Mouse (Mus musculus): ENCODE data around the gene Slc9a1. TPM values are rescaled to one million over a fixed set of nuclear protein-coding genes. Genes with fewer than 3 reads are reported as not detected.

Gene Slc9a1
- 15.8 and 30.8 TPM in 2 replicates for total RNA-seq (2014; rRNA removed; ENCODE audit: low replicate concordance)
- polyA plus RNA-seq (2015; fragmentation: Nextera tagmentation; extraction: Ambion mirVana), result 4.0 and 4.4 TPM in 2 replicates

- Histone ChIP-seq H3K27ac (ENCODE audit: low read depth) (peak within 1 kb of the TSS; percentile 88), H3K4me3 (ENCODE audit: low read depth, low read length) (peak within 1 kb of the TSS; percentile 95), H3K4me1 (ENCODE audit: control insufficient read depth, insufficient read depth) (peaks cover 34% of the 10 kb centered on the region), H3K4me2 (ENCODE audit: low read depth, low read length) (peak within 1 kb of the TSS; percentile 90), H3K36me3 (replicated peaks; ENCODE audit: control insufficient read depth, insufficient read depth, low read length) (no peaks in the 10 kb centered on the region; the same call in 1 of the 2 replicates), H3K9me3 (replicated peaks; ENCODE audit: control insufficient read depth, low read length) (no peaks in the 10 kb centered on the region), H3K27me3 (ENCODE audit: control insufficient read depth, insufficient read depth, low read length) (no peaks in the 10 kb centered on the region), H3K9ac (replicated peaks; ENCODE audit: low read depth, low read length) (peak within 1 kb of the TSS; percentile 89)
- ATAC-seq (ENCODE audit: insufficient read depth, low read depth) (peak; percentile 92), DNase-seq (ENCODE audit: low spot score) (peak; percentile 87)
- under 1% methylated on average over 40 of the region's 40 CpGs for WGBS
- TF ChIP-seq CTCF (IDR thresholded peaks at IDR 0.05; ENCODE audit: low read depth) (peak; percentile 88), EP300 (IDR thresholded peaks at IDR 0.05; ENCODE audit: low read depth) (no peak)
Measured at GRCm38 (mm10) chr4:133369553-133370297, at the start of gene Slc9a1. Gene Slc9a1 (plus strand): TSS chr4:133369706.

- DNase-seq (ENCODE audit: low spot score), result no peak
- Histone ChIP-seq H3K4me2 (ENCODE audit: low read depth, low read length) (no peak overlapping the region), H3K4me3 (ENCODE audit: low read depth, low read length) (no peak overlapping the region), H3K9ac (replicated peaks; ENCODE audit: low read depth, low read length) (no peak overlapping the region), H3K27me3 (ENCODE audit: control insufficient read depth, insufficient read depth, low read length) (no peaks in the 10 kb centered on the region), H3K4me1 (ENCODE audit: control insufficient read depth, insufficient read depth) (no peaks in the 10 kb centered on the region), H3K27ac (ENCODE audit: low read depth) (no peak overlapping the region), H3K36me3 (replicated peaks; ENCODE audit: control insufficient read depth, insufficient read depth, low read length) (no peaks in the 10 kb centered on the region), H3K9me3 (replicated peaks; ENCODE audit: control insufficient read depth, low read length) (no peaks in the 10 kb centered on the region)
- no peak for TF ChIP-seq CTCF (IDR thresholded peaks at IDR 0.05; ENCODE audit: low read depth)
- TF ChIP-seq EP300 (IDR thresholded peaks at IDR 0.05; ENCODE audit: low read depth), result no peak
- ATAC-seq (ENCODE audit: insufficient read depth, low read depth), result no peak
- 44% methylated on average over 7 of the region's 7 CpGs for WGBS
Measured at GRCm38 (mm10) chr4:133328129-133328528, 41.4 kb upstream of the Slc9a1 start.

- 75% methylated on average over 4 of the region's 4 CpGs for WGBS
- Histone ChIP-seq H3K27me3 (ENCODE audit: control insufficient read depth, insufficient read depth, low read length) (no peaks in the 10 kb centered on the region), H3K27ac (ENCODE audit: low read depth) (no peak overlapping the region), H3K4me3 (ENCODE audit: low read depth, low read length) (no peak overlapping the region), H3K9ac (replicated peaks; ENCODE audit: low read depth, low read length) (no peak overlapping the region), H3K9me3 (replicated peaks; ENCODE audit: control insufficient read depth, low read length) (no peaks in the 10 kb centered on the region), H3K4me2 (ENCODE audit: low read depth, low read length) (no peak overlapping the region), H3K4me1 (ENCODE audit: control insufficient read depth, insufficient read depth) (no peaks in the 10 kb centered on the region), H3K36me3 (replicated peaks; ENCODE audit: control insufficient read depth, insufficient read depth, low read length) (no peaks in the 10 kb centered on the region)
- ATAC-seq (ENCODE audit: insufficient read depth, low read depth) (no peak), DNase-seq (ENCODE audit: low spot score) (no peak)
- TF ChIP-seq EP300 (IDR thresholded peaks at IDR 0.05; ENCODE audit: low read depth) (no peak), CTCF (IDR thresholded peaks at IDR 0.05; ENCODE audit: low read depth) (no peak)
Measured at GRCm38 (mm10) chr4:133330296-133330695, 39.2 kb upstream of the Slc9a1 start.

GRCm38 (mm10) chr4:133333306-133333705 lies 36.2 kb upstream of the Slc9a1 start:
- DNase-seq (ENCODE audit: low spot score) (no peak), ATAC-seq (ENCODE audit: insufficient read depth, low read depth) (no peak)
- 71% methylated on average over 6 of the region's 6 CpGs for WGBS
- Histone ChIP-seq H3K9ac (replicated peaks; ENCODE audit: low read depth, low read length) (no peak overlapping the region), H3K36me3 (replicated peaks; ENCODE audit: control insufficient read depth, insufficient read depth, low read length) (no peaks in the 10 kb centered on the region), H3K9me3 (replicated peaks; ENCODE audit: control insufficient read depth, low read length) (no peaks in the 10 kb centered on the region), H3K27me3 (ENCODE audit: control insufficient read depth, insufficient read depth, low read length) (no peaks in the 10 kb centered on the region), H3K4me2 (ENCODE audit: low read depth, low read length) (no peak overlapping the region), H3K4me1 (ENCODE audit: control insufficient read depth, insufficient read depth) (no peaks in the 10 kb centered on the region), H3K27ac (ENCODE audit: low read depth) (no peak overlapping the region), H3K4me3 (ENCODE audit: low read depth, low read length) (no peak overlapping the region)
- TF ChIP-seq EP300 (IDR thresholded peaks at IDR 0.05; ENCODE audit: low read depth) (no peak), CTCF (IDR thresholded peaks at IDR 0.05; ENCODE audit: low read depth) (no peak)

- DNase-seq (ENCODE audit: low spot score) (no peak), ATAC-seq (ENCODE audit: insufficient read depth, low read depth) (no peak)
- Histone ChIP-seq H3K9me3 (replicated peaks; ENCODE audit: control insufficient read depth, low read length) (no peaks in the 10 kb centered on the region), H3K4me3 (ENCODE audit: low read depth, low read length) (peak overlapping the region; percentile 80), H3K4me1 (ENCODE audit: control insufficient read depth, insufficient read depth) (no peaks in the 10 kb centered on the region), H3K9ac (replicated peaks; ENCODE audit: low read depth, low read length) (peak overlapping the region; percentile 78), H3K27ac (ENCODE audit: low read depth) (peak overlapping the region; percentile 78), H3K27me3 (ENCODE audit: control insufficient read depth, insufficient read depth, low read length) (no peaks in the 10 kb centered on the region; the same call in 1 of the 2 replicates), H3K4me2 (ENCODE audit: low read depth, low read length) (peak overlapping the region; percentile 77), H3K36me3 (replicated peaks; ENCODE audit: control insufficient read depth, insufficient read depth, low read length) (no peaks in the 10 kb centered on the region)
- WGBS, result 11% methylated on average over 14 of the region's 14 CpGs
- TF ChIP-seq EP300 (IDR thresholded peaks at IDR 0.05; ENCODE audit: low read depth), result no peak
- TF ChIP-seq CTCF (IDR thresholded peaks at IDR 0.05; ENCODE audit: low read depth), result no peak
Measured at GRCm38 (mm10) chr4:133337833-133338520, 31.5 kb upstream of the Slc9a1 start.

All from heart, postnatal 0 days (tissue).